Mouse (Mus musculus) Patski (cell line): ENCODE measurements around the gene Acp7. TPM values are rescaled to one million over a fixed set of nuclear protein-coding genes. Genes with fewer than 3 reads are reported as not detected.
A peak's percentile ranks its signal among the peaks of the same experiment; 100 is the strongest.

Source experiments
- ATAC-seq: fragments of 100-300 bp; one replicate; pipeline ENCODE4 v1.8.0; 2021
- CTCF ChIA-PET: fragments of 350-600 bp; sonication (Branson Sonifier 250); formaldehyde crosslinking; loops from one replicate; lab custom pipeline; 2022; ENCODE audit warnings: inconsistent platforms; lab: Charles Lee
- POLR2A ChIA-PET: fragments of 350-600 bp; sonication (Branson Sonifier 250); formaldehyde crosslinking; loops from one replicate; lab custom pipeline; 2022; ENCODE audit warnings: antibody characterized with exemption, inconsistent platforms; lab: Charles Lee
- DNase-seq: peaks from one replicate; pipeline ENCODE4 v3.0.0-alpha.2; 2011; ENCODE audit warnings: low read depth, low spot score
- H3K27me3 ChIP-seq: fragments of 371-371 bp; one replicate; pipeline ENCODE4 v1.5.1; 2021
- CTCF ChIP-seq: fragments of 100-300 bp; IDR thresholded peaks from one replicate; pipeline ENCODE4 v1.5.1; 2021
- in situ Hi-C: fragments of 300-500 bp; cut with MboI; formaldehyde crosslinking; loops from 3 replicates; pipeline ENCODE4 v1.11.1; 2018; ENCODE audit warnings: low pct_unique_long_range_greater_than_20kb, mixed read lengths
- polyA plus RNA-seq: library from polyadenylated mRNA; unstranded; gene quantifications from one replicate; pipeline ENCODE4 v1.2.3, GENCODE M21; 2021

Gene Acp7
- polyA plus RNA-seq, 1 experiment from 2014 or later, result not detected

DNA sequence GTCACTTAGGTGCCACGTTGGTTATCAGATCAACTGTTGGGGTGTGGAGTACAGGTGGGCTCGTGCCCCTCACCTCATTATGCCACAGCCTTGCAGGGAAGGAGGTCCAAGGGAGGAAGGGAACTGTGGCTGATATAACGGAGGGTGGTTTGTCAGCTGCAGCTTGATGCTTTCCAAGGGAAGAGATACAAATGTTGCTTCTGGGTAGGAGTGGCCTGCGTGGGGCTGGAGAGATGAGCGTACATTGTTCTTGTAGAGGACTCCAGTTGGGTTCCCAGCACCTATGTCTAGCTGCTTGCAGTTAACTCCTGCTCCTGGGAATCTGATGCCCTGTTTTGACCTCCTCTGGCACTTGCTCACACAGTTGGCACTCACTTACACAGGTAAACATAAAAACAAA is 28.0 kb downstream of the Acp7 start:
- in situ Hi-C loops, result loop anchor here (5.0 kb wide), 3 partner anchors 36 to 156 kb away; no protein-coding TSS in a partner anchor
- POLR2A ChIA-PET, result no interaction called here
- no peak for TF ChIP-seq CTCF
- no peak for ATAC-seq
- H3K27me3 ChIP-seq, result peaks cover 4% of the 10 kb centered on the region
- CTCF ChIA-PET, result interaction anchor here (1.3 to 3.3 kb wide), 3 partner anchors 32 to 161 kb away, joined by 4 to 18 read pairs (median 17); no protein-coding TSS in a partner anchor
- no peak for DNase-seq

GRCm38 (mm10) chr7:28601668-28602067 is 29.5 kb downstream of the Acp7 start:
- POLR2A ChIA-PET, result no interaction called here
- peaks cover 4% of the 10 kb centered on the region for H3K27me3 ChIP-seq
- DNase-seq (no peak), ATAC-seq (no peak)
- TF ChIP-seq CTCF, result peak; percentile 64
- in situ Hi-C loops, result loop anchor here (5.0 kb wide), 3 partner anchors 34 to 154 kb away; no protein-coding TSS in a partner anchor
- CTCF ChIA-PET, result interaction anchor here (1.1 to 3.3 kb wide), 11 partner anchors 10 to 165 kb away, joined by 3 to 18 read pairs (median 7); partner anchors contain the start of gene Gmfg

GRCm38 (mm10) chr7:28601029-28601428 is 30.1 kb downstream of the Acp7 start:
- ATAC-seq, result no peak
- POLR2A ChIA-PET, result no interaction called here
- DNase-seq, result no peak
- peaks cover 4% of the 10 kb centered on the region for H3K27me3 ChIP-seq
- TF ChIP-seq CTCF, result no peak
- in situ Hi-C loops, result loop anchor here (5.0 kb wide), 3 partner anchors 34 to 154 kb away; no protein-coding TSS in a partner anchor
- CTCF ChIA-PET, result interaction anchor here (0.9 to 3.3 kb wide), 17 partner anchors 10 to 214 kb away, joined by 3 to 18 read pairs (median 4); partner anchors contain the start of gene Gmfg

- in situ Hi-C loops, result no loop called here
- CTCF ChIA-PET, result interaction anchor here (1.3 kb wide), 2 partner anchors 22 to 114 kb away, joined by 3 to 4 read pairs; no protein-coding TSS in a partner anchor
- no peaks in the 10 kb centered on the region for H3K27me3 ChIP-seq
- no peak for DNase-seq
- POLR2A ChIA-PET, result interaction anchor here (0.8 kb wide), 1 partner anchor 22 kb away, joined by 3 read pairs; no protein-coding TSS in a partner anchor
- TF ChIP-seq CTCF, result no peak
- ATAC-seq, result no peak
These were observed 32.2 kb downstream of the Acp7 start for GRCm38 (mm10) chr7:28598951-28599350.

DNA sequence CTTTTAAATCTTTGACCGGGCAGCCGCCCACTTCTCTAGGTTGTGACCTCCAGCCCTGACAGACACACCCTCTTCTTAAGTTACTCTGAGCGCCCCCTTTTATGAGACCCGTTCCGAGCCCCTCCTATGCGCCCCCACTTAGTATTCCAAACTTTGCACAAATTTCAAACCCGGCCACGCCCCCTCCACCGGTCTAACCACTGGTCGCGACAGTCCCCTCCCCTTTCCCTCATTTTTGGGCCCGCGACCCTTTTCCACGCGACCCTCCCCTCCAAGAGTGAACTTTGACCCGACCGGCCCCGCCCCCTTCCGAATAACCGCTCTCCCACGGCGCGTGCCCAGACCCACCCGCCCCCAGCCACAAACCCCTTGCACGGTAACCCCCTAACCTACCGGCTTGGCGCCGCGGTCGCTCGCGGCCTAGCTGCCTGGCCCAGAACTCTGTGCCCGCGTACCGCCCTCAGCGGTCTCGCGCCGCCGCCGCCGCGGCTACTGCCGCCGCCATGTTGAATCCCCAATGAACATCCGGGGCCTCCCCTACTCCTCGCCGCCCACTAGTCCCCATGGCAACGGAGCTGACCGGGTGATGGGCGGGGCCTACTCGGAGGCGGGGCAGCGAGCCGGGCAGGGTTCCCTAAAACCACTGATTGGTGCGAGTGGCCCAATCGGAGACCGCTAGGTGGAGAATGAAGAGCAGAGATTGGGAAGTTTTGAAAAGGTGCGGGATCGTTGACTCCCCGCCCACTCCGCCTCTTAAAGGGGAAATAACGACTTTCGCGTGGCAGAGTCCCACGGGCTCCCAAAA is 33.3 kb downstream of the Acp7 start, which contains the start of the genes Samd4b and Pak4:
Gene Samd4b, minus strand, starts transcription at position 503 of the 805 bp plus-strand sequence.
Gene Pak4, minus strand, starts transcription at position 544 of the 805 bp plus-strand sequence.
- H3K27me3 ChIP-seq, result no peaks in the 10 kb centered on the region
- POLR2A ChIA-PET, result interaction anchor here (0.8 to 1.3 kb wide), 4 partner anchors 21 to 163 kb away, joined by 3 to 5 read pairs (median 4); no protein-coding TSS in a partner anchor
- in situ Hi-C loops, result no loop called here
- DNase-seq, result peak; percentile 86
- TF ChIP-seq CTCF, result no peak
- CTCF ChIA-PET, result interaction anchor here (0.9 to 2.0 kb wide), 4 partner anchors 20 to 130 kb away, joined by 3 to 11 read pairs (median 4); no protein-coding TSS in a partner anchor
- peak; percentile 80 for ATAC-seq

- POLR2A ChIA-PET, result interaction anchor here (0.5 to 3.0 kb wide), 5 partner anchors 10 to 162 kb away, joined by 3 to 8 read pairs (median 3); no protein-coding TSS in a partner anchor
- CTCF ChIA-PET, result interaction anchor here (0.9 to 2.0 kb wide), 4 partner anchors 28 to 252 kb away, joined by 3 to 11 read pairs (median 3); no protein-coding TSS in a partner anchor
- H3K27me3 ChIP-seq, result no peaks in the 10 kb centered on the region
- ATAC-seq, result no peak
- DNase-seq, result no peak
- in situ Hi-C loops, result no loop called here
- TF ChIP-seq CTCF, result no peak
These were observed 33.9 kb downstream of the Acp7 start for GRCm38 (mm10) chr7:28597277-28597570.

GRCm38 (mm10) chr7:28596436-28597276 is 34.5 kb downstream of the Acp7 start:
- in situ Hi-C loops, result no loop called here
- ATAC-seq, result peak; percentile 59
- no peaks in the 10 kb centered on the region for H3K27me3 ChIP-seq
- CTCF ChIA-PET, result interaction anchor here (0.9 to 2.0 kb wide), 4 partner anchors 28 to 252 kb away, joined by 3 to 11 read pairs (median 3); no protein-coding TSS in a partner anchor
- POLR2A ChIA-PET, result interaction anchor here (0.5 to 3.0 kb wide), 6 partner anchors 10 to 161 kb away, joined by 3 to 8 read pairs (median 4); no protein-coding TSS in a partner anchor
- no peak for DNase-seq
- no peak for TF ChIP-seq CTCF

DNA sequence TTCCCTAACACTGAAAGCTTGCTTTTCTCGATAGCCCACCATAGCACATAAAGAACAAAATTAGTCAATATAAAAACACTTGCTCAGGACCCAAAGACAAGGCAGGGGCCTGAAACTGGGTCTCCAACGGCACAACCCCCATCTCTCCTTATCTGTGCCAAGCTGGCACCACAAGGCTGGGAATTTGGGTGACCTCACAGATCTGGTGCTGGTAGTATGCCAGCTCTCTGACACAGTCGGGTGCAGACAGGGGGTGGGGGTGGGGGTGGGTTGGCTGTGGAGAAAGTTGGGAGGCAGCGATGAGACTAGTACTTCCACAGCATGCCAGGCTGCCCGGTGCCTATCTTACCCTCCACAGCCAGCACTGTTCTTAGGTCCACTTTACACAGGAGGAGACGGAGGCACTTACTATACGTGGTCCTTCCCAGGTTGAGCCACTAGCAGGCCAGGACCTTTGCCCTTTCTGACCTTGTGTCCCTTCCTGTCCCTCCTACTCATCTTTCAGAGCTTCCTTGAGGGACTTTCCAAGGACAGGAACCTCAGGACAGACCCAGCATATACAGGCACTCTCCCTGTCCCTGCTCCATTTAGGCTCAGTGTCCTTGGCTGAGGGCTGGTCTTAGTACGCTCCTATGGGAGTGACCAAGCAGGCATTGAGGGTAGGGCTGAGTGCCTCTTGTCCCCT is 35.2 kb downstream of the Acp7 start:
- ChIA-PET POLR2A (interaction anchor here (1.9 to 3.0 kb wide), 2 partner anchors 9 to 26 kb away, joined by 8 read pairs; no protein-coding TSS in a partner anchor), CTCF (interaction anchor here (1.3 to 2.0 kb wide), 3 partner anchors 19 to 174 kb away, joined by 3 to 11 read pairs (median 6); no protein-coding TSS in a partner anchor)
- peak; percentile 68 for DNase-seq
- in situ Hi-C loops, result no loop called here
- no peak for TF ChIP-seq CTCF
- ATAC-seq, result no peak
- no peaks in the 10 kb centered on the region for H3K27me3 ChIP-seq
